Mouse (Mus musculus) left cerebral cortex, adult 2 months (tissue): ENCODE results near the gene Cox6a1. TPM values are rescaled to one million over a fixed set of nuclear protein-coding genes. Genes with fewer than 3 reads are reported as not detected.

Experiments
- DNase-seq, 2 experiments: peaks; one replicate each; pipeline ENCODE4 v3.0.0; 2021 to 2022; ENCODE audit warnings: low spot score in 2 of 2, mixed read lengths in 1 of 2; ENCODE audit errors: extremely low spot score in 1 of 2
- H3K27ac ChIP-seq: fragments of 200-600 bp; 2 replicates; pipeline ENCODE4 v1.8.1; 2022
- H3K4me3 ChIP-seq: fragments of 200-600 bp; 2 replicates; pipeline ENCODE4 v1.8.1; 2022
- CTCF ChIP-seq: fragments of 200-600 bp; IDR thresholded peaks from 2 replicates; pipeline ENCODE4 v1.8.1; 2022; ENCODE audit warnings: antibody characterized with exemption, mild to moderate bottlenecking, moderate library complexity
- intact Hi-C: fragments of 180-260 bp; cut with DNase I; formaldehyde crosslinking; loops from one replicate; pipeline ENCODE4 v1.15.1; 2025
- total RNA-seq, 2 experiments: library from RNA; stranded (reverse); gene quantifications; 2 replicates each; pipeline ENCODE4 v1.2.3; 2021

Cox6a1 gene
- total RNA-seq, 2 experiments from 2014 or later, result 701 to 719 TPM

DNA sequence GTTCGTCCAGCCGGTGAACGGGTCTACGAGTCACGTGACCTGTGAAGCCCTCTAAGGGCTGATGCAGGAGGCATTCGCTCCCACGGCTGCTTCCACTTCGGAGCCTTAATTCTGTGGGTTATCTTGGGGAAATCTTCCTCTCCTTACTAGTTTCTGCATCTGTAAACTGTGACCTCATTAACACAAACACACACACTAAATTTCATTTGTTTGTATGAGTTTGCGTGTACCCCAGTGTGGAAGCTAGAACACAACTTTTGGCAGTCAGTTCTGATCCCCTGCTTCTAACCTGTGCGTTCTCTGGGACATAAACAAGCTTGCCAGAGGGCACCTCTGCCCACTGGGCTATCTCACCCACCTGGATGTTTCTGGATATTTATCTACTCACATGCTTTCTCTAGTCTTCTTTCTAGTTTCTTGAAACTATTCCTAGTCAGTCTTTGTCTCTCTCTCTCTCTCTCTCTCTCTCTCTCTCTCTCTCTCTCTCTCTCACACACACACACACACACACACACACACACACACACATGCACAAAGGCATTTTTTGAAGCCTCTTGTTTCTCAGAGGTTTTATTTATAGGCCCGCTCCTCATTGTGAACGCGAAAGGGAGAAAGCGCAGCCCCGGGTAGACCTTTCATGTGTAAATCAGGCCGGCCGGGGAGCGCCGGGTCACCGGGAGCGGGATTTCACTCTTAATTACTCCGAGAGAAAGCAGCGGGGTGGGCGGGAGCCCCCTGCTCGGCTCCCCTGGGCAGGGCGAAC, 24.8 kb upstream of the Cox6a1 start:
- no peak for TF ChIP-seq CTCF
- no peak overlapping the region for H3K27ac ChIP-seq
- peak overlapping the region; percentile 30; the same call in 1 of the 2 replicates for H3K4me3 ChIP-seq
- intact Hi-C loops, result no loop called here
- DNase-seq, result peak in 1 of 2 experiments; percentile 40

DNA sequence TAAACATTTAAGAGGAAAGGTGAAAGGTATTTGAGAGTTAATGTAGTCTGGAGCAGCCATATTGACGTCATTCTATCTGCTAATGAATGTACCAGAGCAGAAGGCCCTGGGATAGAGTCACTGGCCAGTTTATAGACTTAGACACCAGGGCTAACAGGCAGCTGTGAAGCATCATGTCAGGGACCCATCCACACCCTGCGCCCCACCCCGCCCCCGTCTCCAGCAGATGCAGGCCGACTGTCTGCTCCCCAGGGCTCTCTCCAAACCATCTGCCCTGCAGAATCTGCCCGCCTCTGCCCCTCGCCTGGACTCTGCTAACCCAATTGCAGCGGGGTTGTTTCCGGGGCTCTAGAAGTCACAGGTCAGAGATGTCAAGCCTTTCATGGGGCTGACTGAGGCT, 23.0 kb upstream of the Cox6a1 start:
- no peak for TF ChIP-seq CTCF
- Histone ChIP-seq H3K27ac (no peak overlapping the region), H3K4me3 (no peak overlapping the region)
- no peak for DNase-seq
- intact Hi-C loops, result no loop called here

DNA sequence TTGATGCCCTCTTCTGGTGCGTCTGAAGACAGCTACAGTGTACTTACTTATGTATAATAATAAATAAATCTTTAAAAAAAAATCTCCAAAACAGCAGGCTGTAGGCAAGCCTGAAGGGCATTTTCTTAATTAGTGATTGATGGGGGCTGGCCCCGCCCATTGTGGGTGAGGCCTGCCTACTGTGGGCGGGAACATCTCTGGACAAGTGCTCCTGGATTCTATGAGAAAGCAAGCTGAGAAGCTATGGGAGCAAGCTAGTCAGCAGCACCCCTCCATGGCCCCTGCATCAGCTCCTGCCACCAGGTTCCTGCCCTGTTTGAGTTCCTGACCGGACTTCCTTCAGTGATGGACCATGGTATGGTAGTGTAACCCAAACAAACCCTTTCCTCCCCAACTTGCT, 16.0 kb upstream of the Cox6a1 start:
- intact Hi-C loops, result loop anchor here (10.0 kb wide), 1 partner anchor 180 kb away; no protein-coding TSS in a partner anchor
- H3K27ac ChIP-seq, result no peak overlapping the region
- no peak for TF ChIP-seq CTCF
- DNase-seq, result no peak
- no peak overlapping the region for H3K4me3 ChIP-seq

DNA sequence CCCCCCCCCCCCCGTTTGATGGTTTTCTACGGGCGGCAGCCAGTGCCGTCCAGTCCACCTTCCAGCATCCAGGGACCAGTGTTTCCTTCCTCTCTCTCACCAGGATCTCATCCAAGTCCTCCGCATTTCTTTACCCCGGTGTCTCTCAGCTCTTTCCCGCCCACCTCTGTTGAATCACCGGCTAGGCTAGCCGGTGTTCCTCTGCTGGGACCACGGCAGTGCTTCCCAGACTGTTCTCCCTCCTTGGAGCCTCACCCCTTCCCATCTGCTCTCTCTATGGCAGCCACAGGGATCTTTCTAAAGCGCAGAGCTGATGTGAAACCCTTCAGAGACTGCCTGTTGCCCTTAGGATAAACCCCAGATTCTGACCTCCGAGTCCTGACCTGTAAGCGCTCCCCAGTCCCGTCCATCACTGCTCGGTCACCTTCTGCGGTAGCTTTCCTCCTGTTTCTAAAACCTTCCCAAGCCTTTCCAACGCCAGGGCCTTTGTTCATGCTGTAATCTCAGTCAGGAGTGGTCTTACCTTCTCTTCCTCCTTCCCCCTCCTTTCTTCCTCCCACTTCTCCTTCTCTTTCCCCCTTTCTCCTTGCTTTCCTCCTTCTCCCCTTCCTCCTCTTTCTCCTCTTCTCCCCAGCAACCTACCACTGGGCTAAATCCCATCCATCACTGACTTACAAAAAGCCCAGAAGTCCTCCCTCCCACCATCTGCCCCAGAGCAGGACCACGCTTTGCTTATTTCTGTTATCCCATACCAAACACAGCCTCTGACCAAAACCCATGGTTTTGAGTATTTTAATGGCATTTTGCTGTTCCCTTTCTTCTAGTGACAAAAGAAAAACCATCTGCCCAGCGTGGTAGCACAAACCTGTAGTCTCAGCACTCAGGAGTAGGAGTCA, 14.3 kb upstream of the Cox6a1 start:
- no peak for TF ChIP-seq CTCF
- intact Hi-C loops, result loop anchor here (10.0 kb wide), 1 partner anchor 182 kb away; no protein-coding TSS in a partner anchor
- peak; percentile 62 to 66 for DNase-seq
- Histone ChIP-seq H3K27ac (peak overlapping the region; percentile 44; the same call in 1 of the 2 replicates), H3K4me3 (no peak overlapping the region)

DNA sequence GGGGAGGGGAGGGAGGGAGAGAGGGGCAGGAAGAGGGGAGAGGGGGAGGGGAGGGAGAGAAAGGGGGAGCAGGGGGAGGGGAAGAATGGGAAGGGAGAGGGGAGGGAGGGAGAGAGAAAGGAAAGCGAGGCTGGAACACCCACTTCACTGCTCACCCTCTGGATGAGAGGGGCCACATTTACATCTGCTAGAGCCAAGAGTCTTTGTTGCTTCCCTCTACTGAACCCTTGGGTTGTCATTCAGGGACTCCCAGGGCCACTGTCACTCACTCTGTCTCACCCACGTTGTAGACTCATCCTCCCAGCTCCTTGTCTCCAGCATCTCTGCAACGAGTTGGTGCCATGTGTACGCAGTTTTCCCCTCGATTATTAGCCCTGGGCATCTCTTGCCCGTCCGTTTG, 13.4 kb upstream of the Cox6a1 start:
- H3K27ac ChIP-seq, result no peak overlapping the region
- no peak for DNase-seq
- intact Hi-C loops, result loop anchor here (10.0 kb wide), 1 partner anchor 183 kb away; no protein-coding TSS in a partner anchor
- no peak for TF ChIP-seq CTCF
- no peak overlapping the region for H3K4me3 ChIP-seq

DNA sequence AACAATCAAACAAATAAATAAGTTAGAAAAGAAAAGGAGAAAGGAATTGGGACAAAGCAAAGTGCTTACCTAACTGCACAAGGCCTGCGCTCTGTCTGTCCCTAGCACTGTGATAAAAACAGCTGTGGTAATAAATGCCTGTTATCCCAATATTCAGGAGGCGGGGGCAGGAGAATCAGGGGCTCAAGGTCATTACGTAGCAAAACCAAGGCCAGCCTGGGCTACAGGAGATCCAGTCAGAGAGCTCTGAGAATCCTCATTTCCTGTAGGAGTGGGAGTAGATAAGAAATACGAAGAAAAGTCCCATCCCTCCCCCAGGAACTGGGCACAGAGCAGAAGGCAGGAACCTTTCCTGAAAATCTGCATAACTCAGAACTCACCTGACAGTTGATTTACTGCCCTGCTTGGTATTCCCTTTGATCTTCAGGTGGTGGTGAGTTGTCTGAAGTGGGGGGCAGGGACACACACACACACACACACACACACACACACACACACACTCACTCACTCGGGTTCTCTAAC, 11.1 kb upstream of the Cox6a1 start:
- TF ChIP-seq CTCF, result no peak
- Histone ChIP-seq H3K4me3 (no peak overlapping the region), H3K27ac (no peak overlapping the region)
- DNase-seq, result no peak
- intact Hi-C loops, result loop anchor here (1.0 to 10.0 kb wide), 2 partner anchors 81 to 185 kb away; no protein-coding TSS in a partner anchor

DNA sequence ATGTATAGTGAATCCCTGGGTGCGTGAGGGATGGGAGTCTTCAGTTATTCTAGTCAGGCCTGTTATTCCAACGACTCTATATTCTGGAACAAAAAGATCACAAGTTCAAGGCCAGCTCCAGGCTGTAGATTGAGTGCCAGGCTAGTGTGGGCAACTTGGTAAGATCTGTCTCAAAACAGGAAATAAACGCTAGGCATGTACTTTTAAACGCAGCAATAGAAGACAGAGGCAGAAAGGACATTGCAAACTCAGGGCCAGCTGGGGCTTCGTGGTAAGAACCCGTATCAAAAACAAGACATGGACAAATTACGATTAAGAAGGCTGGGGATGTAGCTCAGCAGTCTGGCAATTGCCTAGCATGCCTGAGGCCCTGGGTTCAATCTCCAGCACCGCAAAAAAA, 10.7 kb upstream of the Cox6a1 start:
- H3K4me3 ChIP-seq, result no peak overlapping the region
- no peak for TF ChIP-seq CTCF
- no peak overlapping the region for H3K27ac ChIP-seq
- no peak for DNase-seq
- intact Hi-C loops, result loop anchor here (1.0 kb wide), 1 partner anchor 82 kb away; no protein-coding TSS in a partner anchor

DNA sequence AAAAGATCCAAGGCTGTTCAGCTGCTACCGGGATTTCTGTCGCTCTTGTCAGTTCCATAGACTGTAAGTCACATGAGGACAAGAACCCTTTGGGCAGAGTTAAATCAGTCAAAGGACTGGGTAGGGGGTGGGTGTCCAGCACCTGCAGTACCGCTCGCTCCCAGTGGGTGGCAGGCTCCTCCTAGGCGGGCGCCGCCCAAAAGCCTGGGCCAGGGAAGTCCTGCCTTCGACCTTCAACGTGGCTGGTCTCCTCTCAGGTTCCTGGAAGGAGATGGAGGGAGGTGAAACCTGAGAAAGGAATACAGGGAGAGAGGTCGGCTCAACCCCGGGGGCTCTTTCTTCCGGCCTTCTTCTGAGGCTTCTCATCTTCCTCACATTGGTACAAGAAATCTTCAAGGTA, 10.1 kb upstream of the Cox6a1 start:
- no peak overlapping the region for H3K27ac ChIP-seq
- intact Hi-C loops, result loop anchor here (1.0 kb wide), 1 partner anchor 82 kb away; no protein-coding TSS in a partner anchor
- H3K4me3 ChIP-seq, result no peak overlapping the region
- DNase-seq, result peak; percentile 78 to 89
- TF ChIP-seq CTCF, result peak; percentile 98

DNA sequence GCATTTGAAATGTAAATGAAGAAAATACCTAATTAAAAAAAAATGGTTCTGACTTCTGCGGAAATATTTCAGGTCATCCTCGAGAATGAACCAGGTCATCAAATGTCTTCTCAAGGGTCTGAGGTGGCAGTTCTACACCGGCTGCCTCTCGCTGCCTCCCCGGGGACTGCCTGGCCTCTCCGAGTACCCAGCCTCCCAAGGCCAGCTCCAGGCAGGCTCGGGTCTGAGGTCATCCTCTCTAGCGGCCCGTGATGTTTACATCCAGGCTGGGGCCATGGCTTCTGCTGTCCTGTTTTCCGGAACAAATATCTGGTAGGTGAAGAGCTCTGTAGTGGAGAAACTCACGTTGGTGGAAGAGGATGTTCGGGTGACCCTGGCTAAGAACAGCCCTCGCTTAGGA, 6.3 kb upstream of the Cox6a1 start:
- H3K27ac ChIP-seq, result no peak overlapping the region
- DNase-seq, result no peak
- H3K4me3 ChIP-seq, result no peak overlapping the region
- intact Hi-C loops, result no loop called here
- TF ChIP-seq CTCF, result no peak

DNA sequence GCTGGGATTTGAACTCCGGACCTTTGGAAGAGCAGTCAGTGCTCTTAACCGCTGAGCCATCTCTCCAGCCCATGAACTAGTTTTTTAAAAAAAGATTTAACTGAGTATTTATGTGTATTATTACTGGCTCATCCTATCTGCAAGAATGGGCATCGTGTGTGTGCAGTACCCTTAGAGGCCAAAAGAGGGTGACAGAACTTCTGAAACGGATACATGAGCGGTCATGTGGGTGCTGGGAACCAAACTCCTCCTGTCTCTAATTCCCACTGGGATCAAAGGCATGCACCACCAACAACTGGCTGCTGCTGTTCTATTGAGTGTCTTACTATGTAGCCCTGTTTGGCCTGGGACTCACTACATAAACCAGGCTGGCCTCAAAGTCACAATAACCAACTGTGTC, 2.6 kb upstream of the Cox6a1 start:
- intact Hi-C loops, result no loop called here
- no peak overlapping the region for H3K4me3 ChIP-seq
- DNase-seq, result no peak
- TF ChIP-seq CTCF, result peak; percentile 2
- no peak overlapping the region for H3K27ac ChIP-seq

DNA sequence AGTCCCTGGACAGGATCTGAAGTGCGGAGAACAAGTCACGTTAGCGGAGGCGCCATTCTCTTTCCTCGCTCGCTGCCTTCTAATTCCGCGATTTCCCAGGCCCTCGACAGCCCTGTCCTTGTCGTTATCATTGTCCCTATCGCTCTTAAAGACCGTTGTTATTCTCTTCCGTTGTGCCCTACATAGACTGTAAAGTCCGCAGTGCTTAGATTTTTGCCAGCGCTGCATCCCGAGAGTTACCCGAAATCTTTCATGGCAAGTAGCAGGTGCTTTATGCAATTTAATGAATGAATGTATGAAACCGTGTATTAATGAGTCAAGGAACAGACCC, 409 bp upstream of the Cox6a1 start:
- H3K27ac ChIP-seq, result peak overlapping the region; percentile 91
- intact Hi-C loops, result loop anchor here (2.0 kb wide), 1 partner anchor 48 kb away; the partner anchor contains the start of gene Dynll1

DNA sequence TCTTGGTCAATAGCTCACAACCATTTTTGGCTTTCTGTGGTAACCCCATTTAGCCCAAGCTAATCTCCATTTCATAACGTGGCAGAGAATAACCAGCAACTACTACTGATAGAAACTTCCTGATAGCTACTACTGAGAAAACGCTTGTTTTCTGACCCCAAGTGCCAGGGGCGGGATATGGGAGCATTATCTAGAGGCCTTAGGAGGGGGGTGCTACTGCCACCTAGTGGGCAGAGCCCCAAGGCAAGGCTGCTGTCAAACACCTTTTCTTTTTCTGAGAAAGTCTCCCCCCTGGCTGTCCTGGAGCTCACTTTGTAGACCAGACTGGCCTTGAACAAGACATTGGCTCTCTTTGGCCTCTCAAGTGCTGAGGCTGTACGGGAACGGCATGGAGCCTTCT, 1.2 kb downstream of the Cox6a1 start:
- Histone ChIP-seq H3K4me3 (peak overlapping the region; percentile 89), H3K27ac (no peak overlapping the region)
- intact Hi-C loops, result no loop called here
- DNase-seq, result peak; percentile 73 to 78
- peak; percentile 95 for TF ChIP-seq CTCF

More for the DNA sequence above, 409 bp upstream of the Cox6a1 start:
- no peak for DNase-seq
- peak overlapping the region; percentile 89 for H3K4me3 ChIP-seq
- TF ChIP-seq CTCF, result no peak; the same call in 1 of the 2 replicates
